Mouse (Mus musculus): ENCODE measurements around the gene Astn2.

DNA sequence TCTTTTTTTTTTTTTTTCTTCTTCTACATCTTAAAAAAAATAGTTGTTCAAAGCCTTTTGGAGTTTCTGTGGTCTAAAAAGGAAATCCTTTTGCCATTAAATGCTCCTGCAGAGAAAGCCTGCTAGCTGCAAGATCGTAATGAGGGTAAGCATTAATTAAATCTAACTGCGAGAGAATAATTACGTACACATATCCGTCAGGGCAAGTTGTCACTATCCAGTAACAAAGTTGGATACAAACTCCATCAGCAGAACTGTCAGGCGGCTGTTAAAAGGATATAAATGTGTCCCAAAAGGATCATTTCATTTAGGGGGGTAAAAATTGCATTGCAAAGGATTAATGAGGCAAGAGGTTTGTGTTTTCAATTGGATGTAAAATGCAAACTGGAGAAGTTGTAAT lies 302.4 kb downstream of the Astn2 start:
- TF ChIP-seq CTCF (IDR thresholded peaks at IDR 0.05; ENCODE audit: insufficient read depth, low read depth, low read length), result no peak
- no peak for TF ChIP-seq POLR2A (IDR thresholded peaks at IDR 0.05; ENCODE audit: insufficient read depth, low read depth, low read length)
